Mouse (Mus musculus): ENCODE measurements at regions not wholly inside any gene's neighbourhood (a gene's known extent, or its start where the extent isn't known, plus 50 kb on each side); places are given as distances from the start of the nearest gene placed in this dataset.
"Not testable (repeated sequence)": the region's sequence is repeated elsewhere in the genome, so short reads cannot be mapped to it uniquely, and the experiment has no call there.

DNA sequence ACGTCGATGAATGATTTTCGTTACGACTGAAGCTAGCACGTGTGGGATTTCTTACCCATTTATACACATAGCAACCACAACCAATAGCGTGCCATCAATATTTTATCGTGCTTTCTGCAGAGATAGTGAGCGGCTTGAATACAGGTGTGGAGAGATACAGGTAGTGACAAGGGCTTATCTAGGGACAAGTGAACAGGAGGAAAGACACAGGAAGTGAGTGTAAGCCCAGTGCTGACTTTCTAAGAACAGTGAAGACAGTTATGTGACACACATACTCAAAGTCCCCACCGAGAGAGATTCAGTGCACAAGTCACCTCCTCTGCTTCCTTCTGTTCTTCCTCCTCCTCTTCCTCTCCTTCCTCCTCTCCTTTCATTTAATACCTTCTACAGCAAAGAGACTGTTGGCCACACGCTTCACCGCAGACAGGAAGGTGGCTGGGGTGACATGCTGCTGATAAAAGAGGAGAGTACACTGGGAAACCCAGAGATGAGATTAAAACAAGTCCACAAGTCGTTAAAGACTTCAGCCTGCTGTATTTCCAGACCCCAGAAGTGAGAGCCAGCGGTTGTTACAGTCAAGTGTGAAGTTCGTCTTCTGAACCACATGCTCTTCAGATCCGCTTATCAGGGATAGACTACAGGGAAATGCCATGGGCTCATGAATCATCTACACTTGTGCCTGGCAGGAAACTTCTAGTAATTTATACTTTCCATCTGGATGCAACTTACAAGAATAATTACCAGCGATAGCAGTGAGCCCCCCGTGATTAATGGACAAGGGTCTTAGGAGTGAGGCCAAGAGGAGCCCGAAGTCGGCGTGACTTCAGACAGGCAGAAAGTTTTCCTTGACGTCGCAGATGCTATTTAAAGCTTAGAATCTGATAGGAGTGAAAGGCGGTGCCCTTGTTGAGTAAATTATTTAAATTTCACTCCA is 180.5 kb downstream of the Gxylt1 start:
- DNase-seq (ENCODE audit: low spot score), result no peak

DNA sequence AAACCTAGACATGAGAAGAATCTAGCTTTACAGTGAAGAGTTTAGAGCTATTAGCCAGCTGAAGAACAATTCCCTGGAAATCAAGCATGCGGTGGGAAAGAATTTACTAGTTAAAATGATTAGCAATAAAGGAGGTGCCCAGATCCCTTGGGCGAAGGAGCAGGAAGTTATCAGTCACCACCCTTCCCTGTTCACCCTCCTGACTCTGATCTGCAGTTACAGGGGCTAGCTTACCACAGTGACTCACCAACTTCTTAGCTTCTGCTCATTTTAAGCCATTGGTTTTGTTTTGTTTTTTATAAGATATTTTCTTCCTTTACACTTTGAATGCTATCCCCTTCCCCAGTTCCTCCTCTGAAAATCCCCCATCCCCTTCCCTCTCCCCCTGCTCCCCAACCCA is 183.6 kb downstream of the Gxylt1 start:
- no peak for DNase-seq (ENCODE audit: low spot score)

GRCm38 (mm10) chr15:93089347-93089746 is 185.6 kb downstream of the Gxylt1 start:
- DNase-seq (ENCODE audit: low spot score), result peak; percentile 63

- no peak for DNase-seq (ENCODE audit: low spot score)
Measured at GRCm38 (mm10) chr15:93084967-93085617, 189.9 kb downstream of the Gxylt1 start.

GRCm38 (mm10) chr15:93074070-93074469 is 200.9 kb downstream of the Gxylt1 start:
- no peak for DNase-seq (ENCODE audit: low spot score)

DNA sequence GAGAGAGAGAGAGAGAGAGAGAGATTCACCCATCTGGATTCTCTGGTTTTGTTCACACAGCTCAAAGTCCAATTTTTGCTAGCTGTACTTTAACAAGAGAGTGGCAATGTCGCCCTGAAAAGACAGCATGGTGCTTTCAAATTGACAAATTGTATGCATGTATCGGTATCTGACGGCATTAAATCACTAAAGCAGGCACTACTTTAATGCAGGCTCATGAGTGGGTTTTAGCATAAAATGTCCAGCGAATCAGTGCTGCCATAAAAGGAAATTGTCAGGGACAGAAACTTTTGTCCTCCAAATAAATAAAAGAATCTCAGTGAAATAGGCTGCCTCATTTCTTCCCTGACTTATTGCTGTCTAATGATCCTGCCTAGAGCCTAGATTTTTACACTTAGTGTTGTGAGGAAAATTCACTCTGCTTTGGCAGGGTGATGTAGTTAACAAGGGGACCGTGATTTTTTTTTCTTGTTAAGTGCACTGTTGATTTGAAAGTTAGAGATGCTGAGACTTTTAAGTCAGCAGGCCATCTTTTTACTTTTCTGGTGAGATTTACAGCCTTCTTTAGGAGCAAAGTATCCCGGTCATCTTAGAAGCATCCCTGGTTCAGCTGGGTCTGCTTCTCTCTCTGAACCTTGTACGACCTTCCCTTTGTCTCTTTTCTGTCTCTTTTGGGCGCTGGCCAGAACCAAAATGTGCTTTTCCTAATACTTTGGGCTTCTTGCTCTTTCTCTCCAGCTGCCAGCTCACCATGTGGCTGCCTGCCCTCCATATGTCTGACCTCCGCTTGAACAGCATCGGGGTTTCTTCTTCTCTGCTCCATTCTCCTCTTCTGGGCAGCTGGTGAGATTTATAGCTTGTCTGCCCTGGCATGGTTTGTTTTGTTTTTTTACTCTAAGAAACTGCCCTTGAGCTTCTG is 212.5 kb downstream of the Gxylt1 start:
- no peak for DNase-seq (ENCODE audit: low spot score)

DNA sequence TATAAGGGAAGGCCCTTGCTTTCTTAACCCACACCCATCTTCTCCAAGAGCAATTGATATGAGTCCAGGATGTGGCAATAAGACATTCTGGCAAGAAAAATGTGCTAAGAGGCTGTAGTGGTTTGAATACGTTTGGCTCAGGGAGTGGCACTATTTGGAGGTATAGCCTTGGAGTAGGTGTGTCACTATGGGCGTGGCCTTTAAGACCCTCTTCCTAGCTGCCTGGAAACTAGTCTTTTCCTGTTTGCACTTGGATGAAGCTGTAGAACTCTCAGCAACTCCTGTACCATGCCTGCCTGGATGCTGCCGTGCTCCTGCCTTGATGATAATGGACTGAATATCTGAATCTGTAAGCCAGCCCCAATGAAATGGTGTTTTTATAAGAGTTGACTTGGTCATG is 221.5 kb downstream of the Gxylt1 start:
- DNase-seq (ENCODE audit: low spot score), result no peak

- no peak for DNase-seq (ENCODE audit: low spot score)
Measured at GRCm38 (mm10) chr15:93027185-93027584, 247.8 kb downstream of the Gxylt1 start.

DNA sequence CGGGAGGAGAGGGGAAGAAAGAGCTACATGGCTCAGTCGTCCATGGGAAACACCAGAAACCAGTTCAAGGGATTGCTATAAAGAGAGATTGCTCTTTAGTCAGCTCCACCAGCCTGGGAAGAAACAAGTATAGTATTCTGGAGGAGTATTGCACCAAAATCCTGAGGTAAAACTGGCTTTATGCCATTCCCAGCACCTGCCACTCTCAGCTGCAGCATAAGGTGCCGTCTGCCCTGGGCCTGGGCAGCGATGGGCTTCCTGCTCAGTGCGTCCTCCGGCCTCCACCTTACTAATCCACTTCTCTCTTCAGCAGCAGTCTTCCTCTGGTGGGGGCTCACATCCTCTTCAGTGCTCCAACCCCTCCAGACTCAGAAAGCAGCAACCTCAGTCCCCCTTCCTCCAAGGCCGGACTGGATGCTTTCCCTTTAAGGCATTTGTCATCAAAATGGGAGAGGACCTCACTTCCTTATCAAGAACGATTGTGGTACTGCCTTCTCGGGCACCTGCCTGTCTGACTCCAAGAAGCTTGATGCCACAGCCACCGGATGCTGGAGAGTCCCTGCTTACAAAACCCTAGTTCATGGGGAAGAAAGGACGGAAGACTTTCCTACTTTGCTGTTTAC is 248.4 kb downstream of the Gxylt1 start:
- DNase-seq (ENCODE audit: low spot score), result no peak

DNA sequence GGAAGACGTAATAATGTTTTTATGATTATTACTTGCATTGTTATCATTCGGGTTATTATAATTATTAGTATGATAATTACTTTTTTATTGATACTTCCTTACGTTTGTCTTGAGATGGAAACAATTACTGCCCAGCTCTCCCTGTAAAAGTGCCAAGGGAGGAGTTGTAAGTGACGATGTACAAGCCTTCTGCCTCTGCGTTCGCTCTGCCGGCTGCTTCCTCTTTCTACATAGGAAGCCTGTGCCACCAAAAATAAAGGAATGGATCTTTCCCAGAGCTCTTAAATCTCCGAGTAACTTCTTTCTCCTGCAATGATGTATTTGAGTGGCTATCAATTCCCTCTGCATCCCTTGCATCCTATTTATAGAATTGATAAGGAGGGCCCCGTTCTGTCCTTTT is 249.2 kb downstream of the Gxylt1 start:
- no peak for DNase-seq (ENCODE audit: low spot score)

- no peak for DNase-seq (ENCODE audit: low spot score)
Measured at GRCm38 (mm10) chr15:93024171-93024570, 250.8 kb downstream of the Gxylt1 start.

DNA sequence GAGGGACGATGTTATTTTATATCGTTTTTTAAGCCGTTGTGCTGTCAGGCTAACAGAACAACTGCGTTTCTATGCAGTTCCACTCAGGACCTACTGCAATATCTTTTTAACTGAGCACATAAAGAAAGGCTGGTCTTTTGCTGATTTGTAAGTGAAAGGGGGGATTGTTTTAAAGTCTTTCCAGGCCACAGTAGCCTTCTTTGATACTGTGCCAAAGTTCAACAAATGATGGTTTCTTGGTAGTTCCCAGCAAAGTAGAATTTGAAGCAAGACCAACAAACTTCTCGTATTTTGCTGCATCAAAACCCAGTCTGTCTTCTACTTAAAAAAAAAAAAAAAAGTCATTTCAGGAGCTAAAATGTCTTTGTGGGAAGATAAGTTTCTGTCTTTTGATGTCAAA is 263.8 kb downstream of the Gxylt1 start:
- DNase-seq (ENCODE audit: low spot score), result no peak

- DNase-seq (ENCODE audit: low spot score), result no peak
Measured at GRCm38 (mm10) chr15:93010629-93011028, 264.4 kb downstream of the Gxylt1 start.

GRCm38 (mm10) chr15:93005751-93006231 is 269.2 kb downstream of the Gxylt1 start:
- DNase-seq (ENCODE audit: low spot score), result no peak

DNA sequence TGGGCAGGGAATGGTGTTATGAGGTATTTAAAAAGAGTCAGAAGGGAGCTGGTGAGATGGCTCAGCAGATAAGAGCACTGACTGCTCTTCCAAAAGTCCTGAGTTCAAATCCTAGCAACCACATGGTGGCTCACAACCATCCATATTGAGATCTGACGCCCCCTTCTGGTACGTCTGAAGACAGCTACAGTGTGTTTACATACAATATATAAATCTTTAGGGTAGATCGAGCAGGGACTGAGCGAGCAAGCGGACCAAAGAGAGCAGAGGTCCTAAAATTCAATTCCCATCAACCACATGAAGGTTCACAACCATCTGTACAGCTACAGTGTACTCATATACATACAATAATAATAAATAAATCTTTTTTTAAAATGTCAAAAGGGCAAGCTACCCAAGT is 269.8 kb downstream of the Gxylt1 start:
- DNase-seq (ENCODE audit: low spot score), result not testable (repeated sequence)

- DNase-seq (ENCODE audit: low spot score), result no peak
Measured at GRCm38 (mm10) chr15:93004551-93004950, 270.4 kb downstream of the Gxylt1 start.

DNA sequence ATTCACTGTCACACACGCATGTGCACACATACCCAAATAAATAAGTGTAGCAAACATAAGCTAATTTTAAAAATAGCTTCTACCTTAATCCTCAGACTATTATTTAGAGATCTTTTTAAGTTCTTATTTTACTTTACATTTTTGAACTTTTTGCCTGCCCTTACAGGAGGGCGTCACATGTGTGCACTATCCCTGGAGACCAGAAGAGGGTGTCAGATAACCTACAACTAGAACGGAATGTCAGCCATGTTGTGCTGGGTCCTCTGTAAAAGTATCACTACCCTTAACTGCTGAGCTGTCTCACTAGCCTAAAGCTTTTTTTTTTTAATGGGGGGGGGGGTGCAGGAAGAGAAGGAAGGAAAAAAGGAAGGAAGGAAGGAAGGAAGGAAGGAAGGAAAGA is 271.7 kb downstream of the Gxylt1 start:
- no peak for DNase-seq (ENCODE audit: low spot score)

GRCm38 (mm10) chr15:93002002-93002904 is 272.7 kb downstream of the Gxylt1 start:
- DNase-seq (ENCODE audit: low spot score), result no peak

DNA sequence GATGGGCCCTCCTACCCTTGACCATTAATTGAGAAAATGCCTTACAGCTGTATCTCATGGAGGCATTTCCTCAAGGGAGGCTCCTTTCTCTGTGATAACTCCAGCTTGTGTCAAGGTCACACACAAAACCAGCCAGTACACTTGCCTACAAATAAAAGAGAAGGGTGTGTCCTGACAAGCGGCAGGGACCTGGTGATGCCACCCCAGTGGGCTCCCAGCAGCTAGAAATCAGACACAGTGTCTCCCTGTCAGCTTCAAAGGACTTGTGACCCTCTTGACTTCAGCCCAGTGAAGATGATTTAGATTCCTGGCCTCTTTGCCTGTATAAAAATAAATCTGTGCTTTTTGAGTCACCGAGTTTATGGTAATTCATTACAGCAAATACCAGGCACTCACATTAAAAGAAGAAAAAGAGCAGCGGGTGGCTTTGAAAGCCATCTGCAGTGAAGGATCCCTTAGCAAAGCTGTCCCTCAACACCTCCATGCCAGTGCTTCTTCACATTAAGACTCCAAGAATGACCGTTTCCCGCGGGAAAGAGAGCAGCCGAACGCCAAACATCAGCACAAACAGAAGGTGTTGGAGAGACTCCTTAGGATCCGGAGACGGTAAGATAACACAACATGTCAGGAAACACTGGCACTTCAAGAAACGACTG is 273.5 kb downstream of the Gxylt1 start:
- no peak for DNase-seq (ENCODE audit: low spot score)

DNA sequence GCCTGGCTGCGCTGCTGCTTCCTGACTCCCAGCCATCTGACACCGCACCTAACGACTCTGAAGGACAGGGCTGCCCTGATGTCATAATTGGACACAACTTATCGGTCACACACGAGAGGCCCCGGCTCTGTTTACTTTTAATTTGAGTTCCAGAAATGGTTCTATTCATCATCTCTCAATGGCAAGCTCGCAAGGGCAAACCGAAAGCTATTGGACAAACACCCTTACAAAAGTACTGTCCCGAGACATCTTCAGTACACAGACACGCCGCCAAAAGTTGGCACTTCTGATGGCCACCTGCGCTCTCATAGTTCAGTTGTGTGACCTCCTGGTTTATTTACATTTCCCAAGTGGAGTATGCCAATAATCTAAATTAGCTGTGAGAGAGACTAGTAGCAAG is 274.9 kb downstream of the Gxylt1 start:
- no peak for DNase-seq (ENCODE audit: low spot score)
